Mouse (Mus musculus) c-Kit-negative CD71-positive TER-119-positive erythroid progenitor cells, embryonic 14.5 days (primary cell): ENCODE results near the gene 2810006K23Rik.
A peak's percentile ranks its signal among the peaks of the same experiment; 100 is the strongest.
"Not testable (repeated sequence)": the region's sequence is repeated elsewhere in the genome, so short reads cannot be mapped to it uniquely, and the experiment has no call there.

Source experiments
- DNase-seq: peaks from one replicate; pipeline ENCODE4 v3.0.0-alpha.2; 2013; ENCODE audit warnings: low read depth, low spot score

Gene 2810006K23Rik

DNA sequence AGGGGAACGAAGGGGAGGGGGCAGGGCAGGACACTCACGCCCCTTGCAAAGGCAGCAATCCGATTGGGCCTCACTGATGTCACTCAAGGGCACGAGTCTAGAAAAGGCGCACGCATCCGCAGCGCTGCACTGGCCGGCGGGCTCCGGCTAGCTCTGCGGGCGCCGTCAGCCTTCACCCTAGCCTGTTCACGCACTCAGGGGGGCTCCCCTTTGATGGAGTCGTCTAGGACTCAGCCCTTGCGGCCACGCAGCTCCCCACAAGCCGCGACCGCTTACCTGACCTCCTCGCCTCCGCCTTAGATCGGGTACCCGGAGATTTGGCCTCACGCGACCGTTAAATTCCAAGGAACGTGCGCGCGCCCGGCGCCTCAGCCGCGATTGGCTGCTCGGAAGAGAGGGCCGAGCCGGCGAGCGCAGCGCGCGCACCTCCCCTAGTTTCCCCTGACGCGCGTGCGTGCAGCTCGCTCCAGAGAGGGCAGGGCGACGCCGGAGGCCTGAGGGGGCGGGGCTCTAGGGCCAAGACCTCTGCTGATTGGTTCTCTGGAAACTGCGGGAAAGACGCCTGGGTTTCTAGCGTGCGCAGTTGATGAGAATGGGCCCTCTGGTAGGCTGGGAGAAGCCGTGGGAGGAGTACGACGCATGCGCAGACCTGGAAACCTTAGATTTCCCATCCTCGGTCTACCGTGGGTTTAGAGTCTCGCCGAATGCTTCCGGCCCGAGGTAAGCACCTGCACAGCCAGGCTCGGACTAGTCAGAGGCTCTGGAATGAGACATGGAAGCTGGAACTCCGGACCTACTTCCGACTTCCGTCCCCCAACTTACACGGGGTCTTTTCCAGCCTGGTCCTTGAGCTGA lies at the start of gene 2810006K23Rik, which contains the start of gene Mphosph9:
Gene 2810006K23Rik (plus strand): TSS at position 580 of the 855 bp plus-strand sequence.
Gene Mphosph9 (minus strand): TSS at position 463 of the 855 bp plus-strand sequence.
- DNase-seq, result peak; percentile 99

DNA sequence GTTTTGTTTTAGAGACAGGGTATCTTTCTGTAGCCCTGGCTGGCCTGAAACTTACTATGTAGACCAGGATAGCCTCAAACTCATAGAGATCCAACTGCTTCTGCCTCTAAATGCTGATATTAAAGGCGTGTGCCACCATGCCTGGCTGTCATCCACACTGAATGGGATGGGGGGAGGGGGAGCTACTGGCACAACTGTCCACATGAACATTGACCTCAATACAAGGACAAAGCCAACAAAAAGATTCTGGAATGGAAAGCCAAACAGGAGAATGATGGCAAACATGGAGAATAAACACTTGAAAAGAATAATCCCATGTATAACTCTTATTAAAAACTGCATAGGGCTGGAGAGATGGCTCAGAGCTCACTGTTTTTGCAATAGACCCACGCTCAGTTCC lies 45.0 kb upstream of the 2810006K23Rik start:
- DNase-seq, result no peak

DNA sequence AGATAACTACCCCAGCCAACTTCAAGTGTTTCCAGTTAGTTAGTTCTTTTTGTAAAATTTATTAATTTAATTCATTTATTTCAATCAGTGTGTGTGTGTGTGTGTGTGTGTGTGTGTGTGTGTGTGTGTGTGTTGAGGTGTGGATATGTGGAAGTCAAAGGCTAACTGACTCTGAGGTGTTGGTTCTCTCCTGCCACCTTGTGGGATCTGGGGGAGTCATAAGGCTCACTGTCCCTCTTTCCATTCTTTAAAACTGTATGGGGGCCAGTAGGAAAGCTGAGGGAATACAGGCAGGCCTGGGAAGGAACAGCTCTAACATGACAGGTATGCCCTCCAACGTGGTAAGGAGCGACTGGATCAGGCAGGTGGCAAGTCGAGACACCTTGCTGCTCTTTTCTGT lies 43.6 kb upstream of the 2810006K23Rik start:
- DNase-seq, result no peak

DNA sequence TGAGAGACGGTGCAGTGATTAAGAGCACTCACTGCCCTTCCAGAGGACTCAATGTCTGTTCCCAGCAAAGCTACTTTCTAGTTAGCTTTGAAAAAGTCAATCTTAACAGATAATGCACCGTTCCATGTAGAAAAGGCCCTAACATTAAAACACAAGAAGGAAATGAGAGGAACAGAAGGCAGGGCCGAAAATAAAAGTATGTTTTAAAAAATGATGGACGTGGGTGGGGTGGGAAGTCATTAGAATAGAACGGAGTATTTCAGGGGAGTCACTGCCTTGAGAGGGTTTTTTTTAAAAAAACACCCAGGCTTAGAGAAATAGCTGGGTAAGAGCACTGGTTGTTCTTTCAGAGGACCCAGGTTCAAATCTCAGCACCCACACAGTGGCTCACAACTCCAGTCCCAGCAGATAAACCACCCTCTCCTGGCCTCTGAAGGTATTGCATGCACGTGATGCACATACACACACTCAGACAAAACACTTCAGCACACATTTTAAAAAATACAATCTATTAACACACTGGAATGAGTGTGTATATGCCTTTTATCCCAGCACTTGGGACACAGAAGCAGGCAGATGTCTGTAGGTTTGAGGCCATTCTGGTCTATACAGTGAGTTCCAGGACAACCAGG lies 40.2 kb upstream of the 2810006K23Rik start:
- no peak for DNase-seq

DNA sequence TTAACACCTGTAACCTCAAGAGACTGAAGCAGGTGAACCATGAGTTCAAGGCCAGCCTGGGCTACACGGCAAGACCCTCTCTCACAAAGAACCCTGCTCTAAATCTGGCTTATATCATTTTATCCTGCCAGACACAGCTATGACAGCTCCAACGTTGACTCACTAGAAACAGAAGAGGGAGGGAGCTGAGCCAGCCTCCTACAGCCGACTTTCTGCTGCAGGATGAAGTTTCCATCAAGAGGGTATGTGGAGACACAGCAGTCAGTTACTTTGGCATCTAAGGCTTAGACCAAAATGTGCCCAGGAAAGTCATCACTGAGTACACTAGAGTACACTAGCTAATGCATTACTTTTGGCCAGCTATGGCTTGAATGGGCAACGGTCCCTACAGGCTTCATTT lies 37.7 kb upstream of the 2810006K23Rik start:
- DNase-seq, result no peak

DNA sequence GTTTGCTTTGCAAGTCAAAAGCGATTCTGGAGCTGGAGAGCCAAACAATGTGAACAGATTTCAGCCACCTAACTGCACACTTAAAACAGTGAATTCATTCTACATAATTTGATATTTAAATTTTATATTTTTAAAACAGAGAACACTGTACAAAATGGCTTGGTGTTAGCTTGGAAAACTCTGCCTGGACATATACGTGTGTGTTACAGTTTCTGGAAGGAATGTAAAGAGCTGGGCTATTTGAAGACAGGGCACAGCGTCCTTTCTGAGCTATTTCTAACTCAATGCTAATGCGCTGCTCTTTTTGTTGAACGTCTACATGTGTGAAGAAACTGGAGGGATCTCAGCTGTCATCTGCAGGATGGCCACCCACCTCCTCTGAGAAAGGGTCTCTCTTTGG lies 33.9 kb upstream of the 2810006K23Rik start:
- no peak for DNase-seq

DNA sequence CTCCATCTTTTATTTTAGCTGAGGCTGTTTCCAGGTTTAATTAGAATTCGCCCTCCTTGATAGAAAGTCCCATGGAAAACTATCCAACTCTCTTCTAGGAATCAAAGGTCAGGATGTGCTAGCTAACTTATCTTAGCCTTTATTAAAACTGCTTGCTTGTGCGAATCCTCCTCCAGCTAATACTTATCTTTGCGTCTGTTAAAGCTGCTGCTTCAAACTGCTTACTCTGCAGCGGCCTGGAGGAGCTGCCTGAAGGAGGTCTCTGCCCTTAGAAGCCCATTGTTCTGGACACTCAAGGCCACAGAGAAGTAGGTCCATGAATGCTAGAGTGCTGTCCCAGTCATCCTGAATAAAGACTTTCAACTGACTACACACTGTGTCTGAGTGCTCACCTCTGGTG lies 31.4 kb upstream of the 2810006K23Rik start:
- DNase-seq, result no peak

DNA sequence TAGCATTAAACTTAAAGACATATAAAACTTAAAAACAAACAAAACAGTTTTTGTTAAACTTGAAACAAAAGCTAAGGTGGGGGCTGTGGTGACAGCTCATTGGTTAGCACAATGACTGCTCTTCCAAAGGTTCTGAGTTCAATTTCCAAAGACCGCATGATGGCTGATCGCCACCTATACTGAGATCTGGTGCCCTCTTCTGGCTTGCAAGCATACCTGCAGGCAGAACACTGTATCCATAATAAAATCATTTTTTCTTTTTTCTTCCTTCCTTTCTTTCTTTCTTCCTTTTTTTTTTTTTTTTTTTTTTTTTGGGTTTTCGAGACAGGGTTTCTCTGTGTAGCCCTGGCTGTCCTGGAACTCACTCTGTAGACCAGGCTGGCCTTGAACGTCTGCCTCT lies 28.6 kb upstream of the 2810006K23Rik start:
- not testable (repeated sequence) for DNase-seq

DNA sequence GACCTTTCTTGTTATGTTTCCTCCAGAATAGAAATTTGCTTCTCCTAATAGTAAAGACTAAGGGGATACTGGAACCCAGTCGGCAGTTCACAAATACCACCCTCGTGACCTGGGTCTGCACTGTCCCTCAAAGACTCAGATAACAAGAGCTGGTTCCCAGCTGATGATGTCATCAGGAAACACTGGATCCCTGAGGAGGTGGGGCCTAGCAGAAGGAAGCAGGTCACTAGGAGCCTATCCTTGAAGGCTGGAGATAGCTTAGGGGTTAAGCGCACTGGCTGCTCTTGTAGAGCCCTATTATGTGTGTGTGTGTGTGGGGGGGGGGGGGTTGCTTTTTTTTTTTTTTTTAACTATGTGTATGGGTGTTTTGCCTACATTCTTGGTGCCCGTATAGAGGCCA lies 27.8 kb upstream of the 2810006K23Rik start:
- no peak for DNase-seq

DNA sequence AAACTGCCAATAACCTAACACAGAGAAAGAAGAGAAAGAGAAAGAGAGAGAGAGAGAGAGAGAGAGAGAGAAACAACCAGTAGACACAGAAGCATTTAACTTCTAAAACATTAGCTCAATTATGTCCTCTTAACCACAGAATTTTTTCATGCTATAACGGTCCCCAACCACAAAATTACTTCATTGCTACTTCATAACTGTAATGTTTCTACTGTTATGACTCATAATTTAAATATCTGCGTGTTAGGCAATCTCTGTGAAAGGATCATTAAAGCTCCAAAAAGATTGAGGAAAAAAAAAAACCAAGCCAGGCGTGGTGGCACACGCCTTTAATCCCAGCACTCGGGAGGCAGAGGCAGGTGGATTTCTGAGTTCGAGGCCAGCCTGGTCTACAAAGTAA lies 25.0 kb upstream of the 2810006K23Rik start:
- DNase-seq, result not testable (repeated sequence)

DNA sequence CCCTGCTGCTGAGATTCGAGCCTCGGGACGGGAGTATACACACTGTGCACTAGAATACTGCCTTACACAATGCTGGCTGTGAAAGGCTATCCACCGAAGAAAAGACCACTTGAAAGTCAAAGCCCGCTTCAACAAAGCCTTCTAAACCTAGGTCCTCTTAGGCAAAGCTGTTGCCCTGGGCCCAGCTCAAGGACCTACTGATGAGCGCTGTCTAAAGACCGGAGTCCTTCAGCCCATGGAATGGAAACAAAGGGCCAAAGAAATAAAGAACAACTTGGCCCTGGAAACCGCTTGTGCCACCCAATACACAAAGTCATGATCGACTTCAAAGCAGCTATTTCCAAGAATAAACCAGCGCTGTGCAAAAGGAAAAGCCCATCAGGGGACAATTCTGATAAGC lies 18.7 kb upstream of the 2810006K23Rik start:
- DNase-seq, result no peak

DNA sequence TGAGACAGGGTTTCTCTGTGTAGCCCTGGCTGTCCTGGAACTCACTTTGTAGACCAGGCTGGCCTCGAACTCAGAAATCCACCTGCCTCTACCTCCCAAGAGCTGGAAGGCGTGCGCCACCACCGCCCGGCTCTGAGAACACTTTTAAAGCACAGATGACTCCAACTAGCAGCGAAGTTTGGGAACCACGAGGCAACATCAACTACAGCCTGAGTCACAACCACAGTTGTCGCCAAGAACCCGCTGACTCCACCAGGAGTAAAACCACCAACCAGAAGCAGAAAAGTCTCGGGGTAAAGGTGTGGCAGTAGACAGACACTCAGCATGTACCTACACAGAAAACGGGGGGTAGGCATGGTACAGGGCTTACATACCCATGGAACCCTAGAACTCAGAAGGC lies 17.8 kb upstream of the 2810006K23Rik start:
- no peak for DNase-seq

DNA sequence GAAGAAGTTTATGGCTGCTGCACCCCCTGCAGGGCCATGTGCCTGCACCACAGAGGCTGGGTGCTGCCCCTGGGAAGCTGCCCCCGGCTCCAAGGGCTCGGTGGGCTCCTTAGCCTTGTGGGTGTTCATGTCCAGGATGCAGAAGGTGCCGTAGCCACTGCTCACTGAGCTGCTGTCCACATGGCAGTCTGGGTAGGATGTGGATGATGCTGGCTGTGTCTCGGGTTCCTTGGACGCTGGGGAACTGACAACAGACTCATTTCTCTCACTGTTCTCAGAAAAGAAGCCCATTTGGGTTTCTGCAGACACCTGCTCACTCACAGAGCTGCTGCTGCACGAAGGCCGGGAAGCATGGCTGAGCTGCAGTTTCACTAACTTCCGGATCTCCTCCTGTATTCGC lies 12.4 kb upstream of the 2810006K23Rik start:
- DNase-seq, result no peak

DNA sequence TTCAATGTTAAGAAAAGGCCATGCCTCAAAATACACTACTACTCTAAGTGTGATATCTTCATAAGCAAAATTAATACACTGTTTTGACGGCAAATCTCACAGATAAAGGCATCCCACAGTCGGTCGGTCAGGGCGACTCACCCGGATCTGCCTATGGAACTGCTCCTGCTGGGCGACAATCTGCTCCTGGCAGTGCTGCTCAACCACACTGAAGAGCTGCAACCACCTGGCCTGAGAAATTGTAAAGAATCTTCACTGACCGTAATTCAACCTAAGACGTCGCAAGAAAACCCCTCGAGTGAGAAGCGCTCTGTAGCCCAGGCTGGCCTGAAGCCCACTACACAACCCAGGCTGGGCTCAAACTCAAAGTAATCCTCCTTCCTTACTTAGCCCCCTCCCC lies 11.9 kb upstream of the 2810006K23Rik start:
- DNase-seq, result no peak

DNA sequence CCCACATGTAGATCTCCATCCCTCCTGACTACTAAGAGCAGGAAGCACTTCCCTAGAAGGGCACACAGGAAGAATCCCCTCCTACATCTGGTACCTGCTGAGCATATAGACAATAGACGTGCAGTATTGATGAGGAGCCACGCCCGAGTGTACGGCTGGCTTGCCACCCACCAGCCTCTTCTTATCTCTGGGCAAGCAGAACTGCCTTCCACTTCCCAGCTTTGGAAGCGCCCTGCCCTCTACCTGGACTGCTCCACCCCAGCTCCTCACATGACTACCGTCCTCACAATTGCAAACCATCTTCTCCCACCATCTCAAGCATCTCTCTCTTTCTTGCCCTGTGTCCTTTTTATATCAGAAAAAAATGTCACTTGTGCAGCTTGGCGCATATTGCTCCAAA lies 10.2 kb upstream of the 2810006K23Rik start:
- no peak for DNase-seq

DNA sequence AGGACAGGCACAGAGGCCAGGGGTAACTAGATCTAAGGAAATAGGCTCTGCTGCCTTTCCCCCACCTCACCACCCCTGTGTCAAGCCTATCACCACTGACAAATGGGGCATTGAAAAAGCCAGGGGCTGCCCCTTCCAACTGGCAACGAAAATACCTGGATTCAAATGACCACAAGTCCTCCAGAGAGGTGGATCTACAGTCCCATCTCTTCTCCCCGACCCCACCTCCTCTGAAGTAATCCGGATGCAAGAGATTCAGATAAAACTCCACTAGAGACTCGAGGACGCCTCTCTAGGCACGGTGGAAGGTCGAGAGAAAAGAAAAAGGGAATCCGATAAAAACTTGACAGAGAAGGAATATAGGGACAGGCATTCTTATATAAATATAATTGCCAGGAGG lies 1.1 kb upstream of the 2810006K23Rik start:
- DNase-seq, result no peak

DNA sequence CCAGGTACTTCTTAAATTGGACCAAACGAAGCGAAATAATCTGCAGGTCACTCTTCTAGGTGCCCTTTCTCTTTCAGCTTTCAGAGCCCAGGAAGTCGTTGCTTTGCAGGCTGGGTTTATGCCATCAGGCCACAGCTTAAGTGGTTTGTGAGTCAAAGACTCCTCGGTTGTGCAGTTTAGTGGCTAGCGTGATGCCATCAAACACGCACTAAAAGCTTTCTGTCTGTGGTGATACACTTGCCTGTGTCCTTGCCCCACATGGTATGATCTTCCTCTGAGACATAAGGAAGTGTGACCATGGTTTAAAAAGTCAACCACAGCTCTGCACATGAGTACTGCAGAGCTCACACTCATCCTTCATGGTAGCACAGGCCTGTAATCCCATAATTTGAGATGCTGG lies 2.2 kb downstream of the 2810006K23Rik start:
- DNase-seq, result no peak

DNA sequence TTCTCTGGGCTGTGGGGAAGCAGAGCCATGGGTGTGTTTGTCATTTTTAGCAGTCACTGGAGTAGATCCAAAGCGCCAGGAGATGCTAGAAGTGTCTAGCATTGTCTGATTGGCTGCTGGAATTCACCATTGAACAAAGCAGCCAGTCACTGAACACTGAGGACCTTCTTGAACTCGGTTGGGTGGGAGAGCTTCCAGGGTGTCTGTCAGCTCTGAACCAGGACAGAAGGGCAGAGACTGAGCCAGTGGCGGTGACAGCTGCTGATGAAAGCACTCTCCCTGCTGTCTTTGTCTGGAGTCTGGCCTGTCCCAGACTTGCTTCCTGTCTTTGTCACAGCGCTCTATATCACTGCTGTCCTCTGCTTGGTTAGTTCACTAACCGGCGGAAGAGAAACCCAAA lies 6.5 kb downstream of the 2810006K23Rik start:
- no peak for DNase-seq

DNA sequence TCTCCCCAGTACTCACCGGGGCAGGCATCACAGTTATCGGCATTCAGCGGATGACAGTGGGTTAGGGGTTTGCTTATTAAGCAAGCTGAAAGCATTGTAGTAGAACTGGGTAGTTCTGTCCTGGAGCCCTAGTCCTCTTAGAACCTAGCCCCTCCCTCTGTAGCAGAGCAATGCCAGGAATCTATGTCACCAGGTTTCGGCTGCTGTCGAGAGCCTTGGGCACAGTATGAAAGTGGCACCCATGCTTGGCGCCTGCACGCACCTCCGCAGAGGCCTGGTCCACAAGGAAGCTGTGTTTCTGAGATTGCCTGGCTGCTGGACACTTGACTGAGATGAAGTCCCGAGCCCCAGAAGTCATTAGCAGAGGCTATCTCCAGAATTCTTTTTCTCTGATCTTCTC lies 9.2 kb downstream of the 2810006K23Rik start:
- no peak for DNase-seq

DNA sequence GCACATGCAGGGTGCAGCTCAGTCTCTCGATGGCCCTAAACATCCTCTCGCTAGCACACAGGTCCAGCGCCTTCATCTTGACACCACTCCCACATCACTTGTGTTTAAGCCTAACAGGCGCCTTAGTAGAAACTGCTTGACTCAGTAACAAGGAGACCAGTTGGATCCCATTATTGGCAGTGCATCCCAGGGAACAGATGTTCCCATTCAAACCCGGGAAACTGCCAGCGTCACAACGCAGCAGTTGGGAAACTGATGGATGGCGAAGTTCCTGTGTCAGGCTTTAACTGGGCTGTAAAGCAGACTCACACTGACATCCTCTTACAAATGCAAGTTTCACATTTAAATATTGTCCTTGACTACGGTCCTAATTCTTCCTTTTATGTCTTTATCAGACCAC lies 10.0 kb downstream of the 2810006K23Rik start:
- DNase-seq, result no peak

DNA sequence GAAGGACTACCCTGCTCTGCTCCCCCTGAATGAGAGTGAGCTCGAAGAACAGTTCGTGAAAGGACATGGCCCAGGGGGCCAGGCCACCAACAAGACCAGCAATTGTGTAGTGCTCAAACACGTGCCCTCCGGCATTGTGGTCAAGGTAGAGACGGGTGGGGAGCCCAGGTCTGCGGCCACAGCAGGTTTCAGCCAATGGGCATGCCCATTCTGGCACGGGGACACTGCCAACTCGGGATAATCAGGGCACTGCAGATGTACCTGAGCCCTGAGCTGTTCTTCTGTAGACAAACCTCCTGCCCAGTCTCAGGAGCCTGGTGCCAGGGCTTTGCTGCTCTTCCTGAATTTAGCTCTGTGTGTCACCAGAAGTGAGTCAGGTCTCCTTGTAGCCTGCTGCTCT lies 10.9 kb downstream of the 2810006K23Rik start:
- no peak for DNase-seq

DNA sequence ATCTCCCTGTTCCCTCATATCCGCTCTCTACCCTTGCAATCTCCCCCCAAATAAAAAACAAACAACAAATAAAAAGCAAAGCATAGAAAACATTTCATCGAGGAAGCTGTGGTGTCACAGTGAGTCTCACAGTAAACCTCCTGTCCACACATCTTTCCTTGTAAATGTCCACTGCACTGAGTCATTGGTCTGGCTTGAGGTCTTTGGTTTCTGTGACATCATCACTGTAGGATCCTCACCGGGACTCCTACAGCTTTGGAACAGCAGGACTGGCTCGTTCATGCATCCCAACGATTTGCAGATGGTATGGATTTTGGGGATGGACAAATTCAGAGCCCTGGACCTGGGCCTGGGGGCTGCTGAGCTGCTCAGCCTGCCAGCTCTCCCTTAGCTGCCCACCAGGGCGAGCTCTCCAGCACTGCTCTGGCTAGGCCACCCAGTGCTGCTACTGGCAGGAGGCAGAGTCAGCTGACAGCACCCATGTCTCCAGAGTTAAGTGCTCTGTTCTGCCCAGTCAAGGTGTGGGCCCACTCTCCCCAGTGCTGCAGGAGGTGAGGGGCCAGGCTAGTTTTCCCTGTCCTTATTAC lies 14.0 kb downstream of the 2810006K23Rik start:
- not testable (repeated sequence) for DNase-seq

DNA sequence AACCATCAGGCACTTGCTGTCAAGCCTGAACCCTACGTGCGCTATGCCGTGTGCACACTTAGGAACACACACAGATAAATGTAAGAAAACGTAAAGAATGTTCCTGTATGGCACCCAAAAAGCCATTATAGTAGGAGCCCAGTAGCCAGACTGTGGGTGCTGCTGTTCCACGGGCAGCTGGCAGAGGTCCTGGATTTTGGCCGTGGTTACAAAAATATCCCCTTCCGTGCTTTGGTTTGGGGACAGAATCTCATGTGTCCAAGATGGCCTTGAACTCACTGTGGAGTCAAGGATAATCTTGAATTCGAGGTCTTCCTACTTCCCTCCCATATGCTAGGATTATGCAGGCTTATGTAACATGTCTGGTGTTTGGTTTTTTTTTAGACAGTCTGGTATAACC lies 15.0 kb downstream of the 2810006K23Rik start:
- no peak for DNase-seq
